Mouse (Mus musculus): ENCODE data around the gene Rrbp1. TPM values are rescaled to one million over a fixed set of nuclear protein-coding genes. Genes with fewer than 3 reads are reported as not detected.

Rrbp1 gene
- polyA plus RNA-seq, 1 experiment: 146 TPM

- H3K4me3 ChIP-seq (ENCODE audit: insufficient read depth, low read depth, low read length): no peak overlapping the region
- H3K27ac ChIP-seq (replicated peaks; ENCODE audit: low read depth, low read length): no peak overlapping the region
- no peaks in the 10 kb centered on the region for H3K4me1 ChIP-seq (ENCODE audit: control insufficient read depth, insufficient read depth, insufficient read length, low read length)
These were observed 3.4 kb upstream of the Rrbp1 start for GRCm38 (mm10) chr2:144014481-144014880.

- peaks cover under 1% of the 10 kb centered on the region; the same call in 1 of the 2 replicates for H3K4me1 ChIP-seq (ENCODE audit: control insufficient read depth, insufficient read depth, insufficient read length, low read length)
- no peak overlapping the region for H3K4me3 ChIP-seq (ENCODE audit: insufficient read depth, low read depth, low read length)
- H3K27ac ChIP-seq (replicated peaks; ENCODE audit: low read depth, low read length): no peak overlapping the region
These were observed 3.0 kb upstream of the Rrbp1 start for GRCm38 (mm10) chr2:144014051-144014450.

- Histone ChIP-seq H3K4me1 (ENCODE audit: control insufficient read depth, insufficient read depth, insufficient read length, low read length) (peaks cover 14% of the 10 kb centered on the region), H3K27ac (replicated peaks; ENCODE audit: low read depth, low read length) (peak overlapping the region; percentile 93), H3K4me3 (ENCODE audit: insufficient read depth, low read depth, low read length) (peak overlapping the region; percentile 90)
These were observed 600 bp downstream of the Rrbp1 start for GRCm38 (mm10) chr2:144010282-144011044.

GRCm38 (mm10) chr2:144009551-144010281 lies 1.3 kb downstream of the Rrbp1 start:
- Histone ChIP-seq H3K27ac (replicated peaks; ENCODE audit: low read depth, low read length) (peak overlapping the region; percentile 93), H3K4me1 (ENCODE audit: control insufficient read depth, insufficient read depth, insufficient read length, low read length) (peaks cover 21% of the 10 kb centered on the region), H3K4me3 (ENCODE audit: insufficient read depth, low read depth, low read length) (peak overlapping the region; percentile 90)

- peaks cover 23% of the 10 kb centered on the region for H3K4me1 ChIP-seq (ENCODE audit: control insufficient read depth, insufficient read depth, insufficient read length, low read length)
- peak overlapping the region; percentile 90 for H3K4me3 ChIP-seq (ENCODE audit: insufficient read depth, low read depth, low read length)
- peak overlapping the region; percentile 15; the same call in 1 of the 2 replicates for H3K27ac ChIP-seq (replicated peaks; ENCODE audit: low read depth, low read length)
These were observed 2.0 kb downstream of the Rrbp1 start for GRCm38 (mm10) chr2:144009081-144009480.

GRCm38 (mm10) chr2:144007211-144007610 lies 3.9 kb downstream of the Rrbp1 start:
- Histone ChIP-seq H3K4me1 (ENCODE audit: control insufficient read depth, insufficient read depth, insufficient read length, low read length) (peaks cover 34% of the 10 kb centered on the region), H3K4me3 (ENCODE audit: insufficient read depth, low read depth, low read length) (no peak overlapping the region), H3K27ac (replicated peaks; ENCODE audit: low read depth, low read length) (no peak overlapping the region)

- no peak overlapping the region for H3K27ac ChIP-seq (replicated peaks; ENCODE audit: low read depth, low read length)
- peaks cover 37% of the 10 kb centered on the region for H3K4me1 ChIP-seq (ENCODE audit: control insufficient read depth, insufficient read depth, insufficient read length, low read length)
- no peak overlapping the region for H3K4me3 ChIP-seq (ENCODE audit: insufficient read depth, low read depth, low read length)
These were observed 4.4 kb downstream of the Rrbp1 start for GRCm38 (mm10) chr2:144006686-144007085.

GRCm38 (mm10) chr2:144005166-144005955 lies 5.7 kb downstream of the Rrbp1 start:
- Histone ChIP-seq H3K27ac (replicated peaks; ENCODE audit: low read depth, low read length) (no peak overlapping the region; the same call in 1 of the 2 replicates), H3K4me3 (ENCODE audit: insufficient read depth, low read depth, low read length) (no peak overlapping the region), H3K4me1 (ENCODE audit: control insufficient read depth, insufficient read depth, insufficient read length, low read length) (peaks cover 38% of the 10 kb centered on the region)

- H3K4me1 ChIP-seq (ENCODE audit: control insufficient read depth, insufficient read depth, insufficient read length, low read length): peaks cover 35% of the 10 kb centered on the region
- H3K27ac ChIP-seq (replicated peaks; ENCODE audit: low read depth, low read length): no peak overlapping the region
- no peak overlapping the region for H3K4me3 ChIP-seq (ENCODE audit: insufficient read depth, low read depth, low read length)
These were observed 7.5 kb downstream of the Rrbp1 start for GRCm38 (mm10) chr2:144003544-144003943.

- Histone ChIP-seq H3K27ac (replicated peaks; ENCODE audit: low read depth, low read length) (no peak overlapping the region), H3K4me3 (ENCODE audit: insufficient read depth, low read depth, low read length) (no peak overlapping the region), H3K4me1 (ENCODE audit: control insufficient read depth, insufficient read depth, insufficient read length, low read length) (peaks cover 36% of the 10 kb centered on the region)
These were observed 8.7 kb downstream of the Rrbp1 start for GRCm38 (mm10) chr2:144002229-144002984.

- Histone ChIP-seq H3K4me3 (ENCODE audit: insufficient read depth, low read depth, low read length) (no peak overlapping the region), H3K4me1 (ENCODE audit: control insufficient read depth, insufficient read depth, insufficient read length, low read length) (peaks cover 30% of the 10 kb centered on the region), H3K27ac (replicated peaks; ENCODE audit: low read depth, low read length) (peak overlapping the region; percentile 42; the same call in 1 of the 2 replicates)
These were observed 18.1 kb downstream of the Rrbp1 start for GRCm38 (mm10) chr2:143992977-143993376.

- Histone ChIP-seq H3K27ac (replicated peaks; ENCODE audit: low read depth, low read length) (peak overlapping the region; percentile 23; the same call in 1 of the 2 replicates), H3K4me3 (ENCODE audit: insufficient read depth, low read depth, low read length) (no peak overlapping the region), H3K4me1 (ENCODE audit: control insufficient read depth, insufficient read depth, insufficient read length, low read length) (peaks cover 33% of the 10 kb centered on the region)
These were observed 18.9 kb downstream of the Rrbp1 start for GRCm38 (mm10) chr2:143991964-143992672.

- peaks cover 33% of the 10 kb centered on the region for H3K4me1 ChIP-seq (ENCODE audit: control insufficient read depth, insufficient read depth, insufficient read length, low read length)
- peak overlapping the region; percentile 39; the same call in 1 of the 2 replicates for H3K27ac ChIP-seq (replicated peaks; ENCODE audit: low read depth, low read length)
These were observed 20.1 kb downstream of the Rrbp1 start for GRCm38 (mm10) chr2:143990997-143991396.

GRCm38 (mm10) chr2:143988016-143988415 lies 23.0 kb downstream of the Rrbp1 start:
- H3K27ac ChIP-seq (replicated peaks; ENCODE audit: low read depth, low read length): no peak overlapping the region
- H3K4me1 ChIP-seq (ENCODE audit: control insufficient read depth, insufficient read depth, insufficient read length, low read length): peaks cover 32% of the 10 kb centered on the region
- no peak overlapping the region for H3K4me3 ChIP-seq (ENCODE audit: insufficient read depth, low read depth, low read length)

More at GRCm38 (mm10) chr2:143990997-143991396, 20.1 kb downstream of the Rrbp1 start:
- no peak overlapping the region for H3K4me3 ChIP-seq (ENCODE audit: insufficient read depth, low read depth, low read length)
